Mouse (Mus musculus): ENCODE results near the gene Ghrl.
"Not testable (repeated sequence)": the region's sequence is repeated elsewhere in the genome, so short reads cannot be mapped to it uniquely, and the experiment has no call there.

Ghrl gene

GRCm38 (mm10) chr6:113719878-113720277 lies at the start of gene Ghrl:
Ghrl (minus strand) TSS chr6:113719880.
- no peak for DNase-seq

GRCm38 (mm10) chr6:113768804-113769203 lies 49.1 kb upstream of the Ghrl start:
- DNase-seq, result no peak

GRCm38 (mm10) chr6:113761644-113762043 lies 42.0 kb upstream of the Ghrl start:
- peak in 1 of 2 experiments; percentile 43 for DNase-seq

- no peak for DNase-seq
Measured at GRCm38 (mm10) chr6:113749119-113749685, 29.5 kb upstream of the Ghrl start.

GRCm38 (mm10) chr6:113748351-113748750 lies 28.7 kb upstream of the Ghrl start:
- no peak for DNase-seq

- DNase-seq, result no peak
Measured at GRCm38 (mm10) chr6:113747284-113747683, 27.6 kb upstream of the Ghrl start.

GRCm38 (mm10) chr6:113745117-113745516 lies 25.4 kb upstream of the Ghrl start:
- no peak for DNase-seq

GRCm38 (mm10) chr6:113743111-113743510 lies 23.4 kb upstream of the Ghrl start:
- no peak for DNase-seq

GRCm38 (mm10) chr6:113742321-113742720 lies 22.6 kb upstream of the Ghrl start:
- DNase-seq, result no peak

- DNase-seq, result no peak
Measured at GRCm38 (mm10) chr6:113741425-113741824, 21.7 kb upstream of the Ghrl start.

GRCm38 (mm10) chr6:113740236-113741217 lies 20.8 kb upstream of the Ghrl start, which contains the start of gene Sec13:
Sec13 (minus strand) TSS chr6:113740743.
- DNase-seq, result peak; percentile 72 to 85

GRCm38 (mm10) chr6:113737318-113738046 lies 17.8 kb upstream of the Ghrl start:
- no peak for DNase-seq

GRCm38 (mm10) chr6:113731296-113731695 lies 11.6 kb upstream of the Ghrl start:
- no peak for DNase-seq

GRCm38 (mm10) chr6:113728181-113728580 lies 8.5 kb upstream of the Ghrl start:
- no peak for DNase-seq

- DNase-seq, result no peak
Measured at GRCm38 (mm10) chr6:113721061-113721460, 1.4 kb upstream of the Ghrl start.

GRCm38 (mm10) chr6:113717541-113717940 lies 2.1 kb downstream of the Ghrl start:
- DNase-seq, result no peak

- DNase-seq, result no peak
Measured at GRCm38 (mm10) chr6:113714797-113715196, 4.9 kb downstream of the Ghrl start.

GRCm38 (mm10) chr6:113714276-113714675 lies 5.4 kb downstream of the Ghrl start:
- DNase-seq, result no peak

- not testable (repeated sequence) for DNase-seq
Measured at GRCm38 (mm10) chr6:113713389-113713788, 6.3 kb downstream of the Ghrl start.

- no peak for DNase-seq
Measured at GRCm38 (mm10) chr6:113712718-113713117, 7.0 kb downstream of the Ghrl start.

GRCm38 (mm10) chr6:113697222-113698205 lies 22.2 kb downstream of the Ghrl start:
- peak in 1 of 2 experiments; percentile 41 for DNase-seq

All from spleen, adult 18-20 months (tissue).